Mouse (Mus musculus): ENCODE measurements around the gene Rasgef1c.

DNA sequence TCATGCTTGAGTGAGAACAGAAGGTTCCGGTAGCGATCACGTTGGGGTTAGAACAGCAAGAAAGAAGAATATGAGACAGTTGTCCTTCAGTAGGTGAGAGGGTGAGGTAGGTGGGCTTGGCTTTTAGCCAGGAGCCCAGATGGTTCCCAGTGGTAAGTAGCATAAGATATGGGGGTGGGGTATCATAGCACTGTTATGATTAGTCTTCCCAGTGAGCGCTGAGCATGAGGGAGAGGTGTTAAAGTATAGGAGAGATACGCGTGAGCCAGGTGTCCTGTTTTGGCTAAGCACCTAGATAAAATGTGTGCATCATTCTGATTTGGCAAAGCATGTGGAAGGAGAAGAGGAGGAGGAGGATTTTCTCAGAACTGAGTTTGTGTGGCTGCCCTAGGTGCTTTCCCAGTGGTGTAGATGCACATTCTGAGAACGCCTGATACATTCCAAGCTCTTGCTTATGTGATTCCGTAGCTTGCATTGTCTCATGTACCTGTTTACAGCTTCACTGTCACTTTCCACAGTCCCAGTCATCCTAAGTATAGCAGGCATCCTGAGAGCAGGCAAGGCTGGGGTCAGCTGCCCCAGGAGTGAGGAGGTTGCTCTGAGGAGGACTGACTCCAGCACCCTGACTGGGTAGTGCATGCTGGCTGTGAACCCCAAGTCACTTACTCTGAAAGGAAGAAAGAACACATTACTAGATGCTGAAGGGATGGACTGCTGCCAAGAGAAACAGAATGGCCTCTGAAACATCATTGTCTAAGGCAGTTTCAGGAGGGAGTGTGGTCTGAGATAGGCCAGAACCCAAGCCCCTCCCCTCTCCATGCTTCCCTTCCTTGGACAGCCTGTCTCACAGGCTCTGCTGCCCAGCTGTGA is 24.5 kb upstream of the Rasgef1c start:
- TF ChIP-seq CTCF (IDR thresholded peaks at IDR 0.05; ENCODE audit: low read depth) (no peak), EP300 (IDR thresholded peaks at IDR 0.05; ENCODE audit: low read depth) (no peak)

All from liver, embryonic 14.5 days (tissue).